Mouse (Mus musculus): ENCODE results near the gene Lbr. TPM values are rescaled to one million over a fixed set of nuclear protein-coding genes. Genes with fewer than 3 reads are reported as not detected.
A peak's percentile ranks its signal among the peaks of the same experiment; 100 is the strongest.

The Lbr gene
- total and polyA plus RNA-seq, 2 experiments = 7.3 to 9.5 TPM

DNA sequence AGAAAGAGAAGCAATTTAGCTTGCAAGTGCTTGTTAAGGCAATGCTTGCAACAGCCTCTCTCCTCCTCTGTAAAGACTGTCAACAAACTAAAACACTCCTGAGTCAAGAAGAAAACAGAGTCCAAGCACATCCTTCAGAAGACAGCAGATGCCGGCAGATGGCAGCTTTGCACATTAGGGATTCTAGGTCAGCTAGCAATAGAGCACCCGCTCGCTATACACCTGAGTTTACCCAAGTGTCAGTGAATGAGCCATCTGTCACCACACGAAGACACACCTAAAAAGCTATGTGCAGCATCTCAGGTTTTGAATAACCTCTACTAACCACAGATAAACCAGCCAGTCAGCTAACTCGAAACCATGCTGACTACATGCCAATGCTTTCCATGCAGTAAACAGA lies 10.1 kb downstream of the Lbr start:
- DNase-seq (ENCODE audit: extremely low read depth, low read depth, low spot score) = no peak
- H3K27me3 ChIP-seq (ENCODE audit: control insufficient read depth, insufficient read depth, low read length) = no peaks in the 10 kb centered on the region
- TF ChIP-seq CTCF (IDR thresholded peaks at IDR 0.05; ENCODE audit: low read depth, low read length) (no peak), POLR2A (IDR thresholded peaks at IDR 0.05; ENCODE audit: extremely low read depth, insufficient read depth, low read length) (no peak)
- 93% methylated on average over 5 of the region's 5 CpGs for WGBS
- H3K79me2 ChIP-seq (ENCODE audit: control insufficient read depth, insufficient read depth, low read length) = peaks cover under 1% of the 10 kb centered on the region; the same call in 1 of the 2 replicates
- no peak overlapping the region for H3K27ac ChIP-seq (replicated peaks; ENCODE audit: insufficient read depth, low read depth, low read length)
- no peak overlapping the region for H3K4me3 ChIP-seq (ENCODE audit: insufficient read depth, low read depth, low read length)
- no peaks in the 10 kb centered on the region for H3K4me1 ChIP-seq (ENCODE audit: control insufficient read depth, insufficient read depth, low read length)
- H3K9ac ChIP-seq (ENCODE audit: low read depth, low read length) = no peak overlapping the region
- peaks cover 38% of the 10 kb centered on the region for H3K36me3 ChIP-seq (ENCODE audit: control insufficient read depth, insufficient read depth, low read length)

DNA sequence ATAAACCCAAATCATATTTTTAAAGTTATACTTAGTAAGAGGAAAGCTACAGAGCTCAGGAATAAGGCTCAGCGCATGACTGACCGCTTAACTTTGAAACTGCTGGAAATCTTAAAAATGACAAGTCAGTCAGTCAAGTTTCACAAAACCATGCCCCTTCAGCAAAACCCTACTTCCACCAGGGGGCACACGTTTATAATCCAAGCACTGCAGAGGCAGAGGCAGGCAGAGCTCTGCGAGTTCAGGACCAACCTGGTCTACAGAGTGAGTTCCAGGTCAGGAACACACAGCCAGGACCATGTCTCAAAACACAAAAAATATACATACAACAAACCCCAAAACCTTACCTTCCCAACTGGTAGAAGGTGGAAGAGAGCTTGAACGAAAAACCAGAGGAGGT lies 14.5 kb downstream of the Lbr start:
- TF ChIP-seq CTCF (IDR thresholded peaks at IDR 0.05; ENCODE audit: low read depth, low read length) = peak; percentile 39
- TF ChIP-seq POLR2A (IDR thresholded peaks at IDR 0.05; ENCODE audit: extremely low read depth, insufficient read depth, low read length) = no peak
- no peaks in the 10 kb centered on the region for H3K4me1 ChIP-seq (ENCODE audit: control insufficient read depth, insufficient read depth, low read length)
- DNase-seq (ENCODE audit: extremely low read depth, low read depth, low spot score) = no peak
- no peaks in the 10 kb centered on the region for H3K79me2 ChIP-seq (ENCODE audit: control insufficient read depth, insufficient read depth, low read length)
- no peak overlapping the region for H3K27ac ChIP-seq (replicated peaks; ENCODE audit: insufficient read depth, low read depth, low read length)
- peaks cover 33% of the 10 kb centered on the region for H3K36me3 ChIP-seq (ENCODE audit: control insufficient read depth, insufficient read depth, low read length)
- no peaks in the 10 kb centered on the region for H3K27me3 ChIP-seq (ENCODE audit: control insufficient read depth, insufficient read depth, low read length)
- WGBS = 97% methylated on average over 5 of the region's 5 CpGs
- no peak overlapping the region for H3K9ac ChIP-seq (ENCODE audit: low read depth, low read length)
- H3K4me3 ChIP-seq (ENCODE audit: insufficient read depth, low read depth, low read length) = no peak overlapping the region

DNA sequence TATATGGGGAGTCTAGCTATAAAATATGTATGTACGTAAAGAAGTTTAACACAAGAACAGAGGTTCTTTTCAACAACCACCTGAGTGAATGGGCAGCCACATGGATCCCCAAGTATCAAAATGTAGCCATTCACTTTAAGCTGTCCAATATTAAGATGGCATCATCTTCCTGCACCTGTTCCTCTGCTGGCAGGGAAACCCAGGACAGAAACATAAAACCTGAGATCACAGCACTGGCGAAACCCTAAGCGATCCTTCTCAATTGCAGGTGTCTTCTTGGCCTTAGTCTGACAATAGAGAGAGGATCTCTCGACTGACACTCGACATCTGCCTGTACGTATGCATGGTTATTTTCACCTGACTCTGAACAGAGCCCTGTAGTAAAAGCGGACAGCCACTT lies 16.1 kb downstream of the Lbr start:
- Histone ChIP-seq H3K9ac (ENCODE audit: low read depth, low read length) (no peak overlapping the region), H3K79me2 (ENCODE audit: control insufficient read depth, insufficient read depth, low read length) (no peaks in the 10 kb centered on the region), H3K27me3 (ENCODE audit: control insufficient read depth, insufficient read depth, low read length) (no peaks in the 10 kb centered on the region), H3K27ac (replicated peaks; ENCODE audit: insufficient read depth, low read depth, low read length) (no peak overlapping the region), H3K36me3 (ENCODE audit: control insufficient read depth, insufficient read depth, low read length) (peaks cover 31% of the 10 kb centered on the region), H3K4me3 (ENCODE audit: insufficient read depth, low read depth, low read length) (no peak overlapping the region), H3K4me1 (ENCODE audit: control insufficient read depth, insufficient read depth, low read length) (no peaks in the 10 kb centered on the region)
- WGBS = 99% methylated on average over 7 of the region's 7 CpGs
- no peak for DNase-seq (ENCODE audit: extremely low read depth, low read depth, low spot score)
- TF ChIP-seq POLR2A (IDR thresholded peaks at IDR 0.05; ENCODE audit: extremely low read depth, insufficient read depth, low read length) = no peak
- TF ChIP-seq CTCF (IDR thresholded peaks at IDR 0.05; ENCODE audit: low read depth, low read length) = no peak

DNA sequence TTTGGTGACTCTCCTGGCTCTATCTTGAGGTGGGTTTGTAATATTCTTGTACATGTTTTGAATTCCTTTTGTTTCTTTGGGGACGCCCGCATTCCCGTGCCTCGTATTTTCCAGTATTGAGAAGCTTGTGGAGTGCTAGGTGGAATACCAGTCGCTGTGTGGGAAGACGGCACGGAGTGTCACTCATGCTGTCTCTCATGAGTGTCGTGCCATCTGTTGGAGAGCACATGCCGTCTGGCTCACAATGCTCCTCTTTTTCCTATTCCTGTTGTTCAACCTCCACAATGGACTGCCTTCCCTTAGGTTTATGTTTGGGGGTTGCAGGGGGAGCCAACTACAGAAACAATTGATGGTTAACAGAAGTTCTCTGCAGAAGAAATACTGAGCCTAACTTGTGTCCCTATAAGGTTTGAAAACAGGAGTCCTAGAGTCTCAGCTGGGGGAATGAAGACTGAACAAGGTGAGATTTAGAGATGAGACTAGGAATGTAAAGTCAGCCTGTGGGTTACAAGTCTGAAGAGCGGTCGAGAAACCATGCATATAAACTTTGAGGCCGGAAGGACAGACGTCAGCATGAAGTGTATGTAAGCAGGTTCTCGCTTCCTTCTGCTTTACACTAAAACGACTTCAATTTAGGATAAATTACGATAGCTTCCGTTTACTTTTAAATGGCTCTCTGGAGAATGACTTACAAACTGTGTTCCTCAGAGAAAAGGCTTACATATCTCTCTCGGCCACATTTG lies 31.2 kb downstream of the Lbr start:
- 89% methylated on average over 18 of the region's 18 CpGs for WGBS
- no peak overlapping the region for H3K27ac ChIP-seq (replicated peaks; ENCODE audit: insufficient read depth, low read depth, low read length)
- no peak overlapping the region for H3K9ac ChIP-seq (ENCODE audit: low read depth, low read length)
- no peak for DNase-seq (ENCODE audit: extremely low read depth, low read depth, low spot score)
- H3K79me2 ChIP-seq (ENCODE audit: control insufficient read depth, insufficient read depth, low read length) = no peaks in the 10 kb centered on the region
- no peaks in the 10 kb centered on the region for H3K27me3 ChIP-seq (ENCODE audit: control insufficient read depth, insufficient read depth, low read length)
- no peak for TF ChIP-seq CTCF (IDR thresholded peaks at IDR 0.05; ENCODE audit: low read depth, low read length)
- TF ChIP-seq POLR2A (IDR thresholded peaks at IDR 0.05; ENCODE audit: extremely low read depth, insufficient read depth, low read length) = no peak
- H3K4me1 ChIP-seq (ENCODE audit: control insufficient read depth, insufficient read depth, low read length) = no peaks in the 10 kb centered on the region
- peaks cover 16% of the 10 kb centered on the region for H3K36me3 ChIP-seq (ENCODE audit: control insufficient read depth, insufficient read depth, low read length)
- no peak overlapping the region for H3K4me3 ChIP-seq (ENCODE audit: insufficient read depth, low read depth, low read length)

DNA sequence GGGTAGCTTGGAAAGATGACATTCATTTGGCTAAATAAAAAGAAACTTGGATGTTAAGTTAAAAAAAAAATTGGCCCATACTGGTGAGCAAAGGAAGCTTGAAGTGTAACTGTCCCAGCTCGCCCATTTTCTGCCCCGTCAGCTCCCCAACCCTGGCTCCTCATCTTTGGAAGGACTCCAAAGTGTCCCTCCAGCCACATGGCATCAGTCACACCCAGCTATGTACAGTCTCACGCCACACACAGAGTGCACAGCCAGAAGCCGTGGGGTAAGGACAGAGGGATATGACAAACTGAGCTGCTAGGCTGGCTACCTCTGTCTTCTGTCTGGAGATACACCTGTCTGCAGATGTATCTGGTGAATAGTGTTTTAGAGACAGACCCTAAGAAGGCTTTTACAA lies 42.2 kb downstream of the Lbr start:
- TF ChIP-seq CTCF (IDR thresholded peaks at IDR 0.05; ENCODE audit: low read depth, low read length) = no peak
- TF ChIP-seq POLR2A (IDR thresholded peaks at IDR 0.05; ENCODE audit: extremely low read depth, insufficient read depth, low read length) = no peak
- Histone ChIP-seq H3K36me3 (ENCODE audit: control insufficient read depth, insufficient read depth, low read length) (no peaks in the 10 kb centered on the region), H3K9ac (ENCODE audit: low read depth, low read length) (no peak overlapping the region), H3K27me3 (ENCODE audit: control insufficient read depth, insufficient read depth, low read length) (0 out of 2 replicates have a peak, but pooled peaks cover 3% of the 10 kb centered on the region), H3K27ac (replicated peaks; ENCODE audit: insufficient read depth, low read depth, low read length) (no peak overlapping the region), H3K79me2 (ENCODE audit: control insufficient read depth, insufficient read depth, low read length) (no peaks in the 10 kb centered on the region), H3K4me3 (ENCODE audit: insufficient read depth, low read depth, low read length) (no peak overlapping the region), H3K4me1 (ENCODE audit: control insufficient read depth, insufficient read depth, low read length) (no peaks in the 10 kb centered on the region)
- DNase-seq (ENCODE audit: extremely low read depth, low read depth, low spot score) = no peak
- 86% methylated on average over 4 of the region's 4 CpGs for WGBS

DNA sequence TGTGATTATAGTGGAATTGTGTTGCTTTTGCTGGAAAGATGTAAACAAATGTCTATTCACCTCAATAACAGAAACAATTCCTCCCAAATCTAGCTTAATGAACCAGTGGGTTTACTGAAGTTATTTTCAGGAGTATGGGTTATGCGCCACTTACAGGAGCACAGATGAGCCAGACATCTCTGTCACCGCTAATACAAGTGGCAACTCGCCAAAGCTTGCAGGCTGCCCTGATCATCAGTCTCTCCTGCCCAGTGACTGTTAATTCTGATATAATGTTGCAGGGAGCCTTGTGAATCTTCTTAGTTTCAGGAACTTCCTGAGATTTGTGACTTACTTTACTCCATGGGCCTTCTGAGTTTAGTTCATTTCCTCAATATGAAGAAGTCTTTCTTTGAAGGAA lies 42.9 kb downstream of the Lbr start:
- H3K27ac ChIP-seq (replicated peaks; ENCODE audit: insufficient read depth, low read depth, low read length) = no peak overlapping the region
- H3K79me2 ChIP-seq (ENCODE audit: control insufficient read depth, insufficient read depth, low read length) = no peaks in the 10 kb centered on the region
- 0 out of 2 replicates have a peak, but pooled peaks cover 3% of the 10 kb centered on the region for H3K27me3 ChIP-seq (ENCODE audit: control insufficient read depth, insufficient read depth, low read length)
- no peaks in the 10 kb centered on the region for H3K36me3 ChIP-seq (ENCODE audit: control insufficient read depth, insufficient read depth, low read length)
- TF ChIP-seq CTCF (IDR thresholded peaks at IDR 0.05; ENCODE audit: low read depth, low read length) (no peak), POLR2A (IDR thresholded peaks at IDR 0.05; ENCODE audit: extremely low read depth, insufficient read depth, low read length) (no peak)
- H3K4me1 ChIP-seq (ENCODE audit: control insufficient read depth, insufficient read depth, low read length) = no peaks in the 10 kb centered on the region
- no peak overlapping the region for H3K4me3 ChIP-seq (ENCODE audit: insufficient read depth, low read depth, low read length)
- WGBS = 90% methylated on average over 3 of the region's 3 CpGs
- DNase-seq (ENCODE audit: extremely low read depth, low read depth, low spot score) = no peak
- no peak overlapping the region for H3K9ac ChIP-seq (ENCODE audit: low read depth, low read length)

Measured in liver, adult 2 months (tissue).